Mouse (Mus musculus): Measurements from ENCODE around the gene Paox. TPM values are rescaled to one million over a fixed set of nuclear protein-coding genes. Genes with fewer than 3 reads are reported as not detected.

The Paox gene
- total and polyA plus RNA-seq, 3 experiments, result 0.25 TPM; not detected in 2

DNA sequence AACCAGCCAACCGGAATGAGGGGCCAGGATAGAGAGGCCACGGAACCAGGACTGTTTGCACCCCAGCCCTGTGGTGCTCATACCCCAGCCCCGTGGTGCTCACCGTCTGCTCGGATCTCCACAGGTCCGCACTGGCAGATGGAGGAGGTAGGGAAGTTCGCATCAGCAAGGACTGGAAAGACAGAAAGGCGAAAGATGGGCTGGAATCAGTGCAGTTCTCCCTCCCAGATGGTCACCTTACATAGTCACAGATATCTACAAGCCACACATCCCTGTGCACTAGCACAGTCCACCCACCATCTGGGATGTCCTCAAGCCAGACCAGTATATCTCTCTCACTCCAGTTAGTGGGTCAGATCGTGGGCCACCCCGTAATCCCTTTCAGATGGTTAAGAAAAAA is 14.1 kb upstream of the Paox start:
- H3K4me1 ChIP-seq (ENCODE audit: control insufficient read depth in 1 of 2, insufficient read depth in 2 of 2, low read length in 2 of 2), result peaks cover 0 to 10% of the 10 kb centered on the region in 2 experiments; a peak in 2 of 4 replicates

DNA sequence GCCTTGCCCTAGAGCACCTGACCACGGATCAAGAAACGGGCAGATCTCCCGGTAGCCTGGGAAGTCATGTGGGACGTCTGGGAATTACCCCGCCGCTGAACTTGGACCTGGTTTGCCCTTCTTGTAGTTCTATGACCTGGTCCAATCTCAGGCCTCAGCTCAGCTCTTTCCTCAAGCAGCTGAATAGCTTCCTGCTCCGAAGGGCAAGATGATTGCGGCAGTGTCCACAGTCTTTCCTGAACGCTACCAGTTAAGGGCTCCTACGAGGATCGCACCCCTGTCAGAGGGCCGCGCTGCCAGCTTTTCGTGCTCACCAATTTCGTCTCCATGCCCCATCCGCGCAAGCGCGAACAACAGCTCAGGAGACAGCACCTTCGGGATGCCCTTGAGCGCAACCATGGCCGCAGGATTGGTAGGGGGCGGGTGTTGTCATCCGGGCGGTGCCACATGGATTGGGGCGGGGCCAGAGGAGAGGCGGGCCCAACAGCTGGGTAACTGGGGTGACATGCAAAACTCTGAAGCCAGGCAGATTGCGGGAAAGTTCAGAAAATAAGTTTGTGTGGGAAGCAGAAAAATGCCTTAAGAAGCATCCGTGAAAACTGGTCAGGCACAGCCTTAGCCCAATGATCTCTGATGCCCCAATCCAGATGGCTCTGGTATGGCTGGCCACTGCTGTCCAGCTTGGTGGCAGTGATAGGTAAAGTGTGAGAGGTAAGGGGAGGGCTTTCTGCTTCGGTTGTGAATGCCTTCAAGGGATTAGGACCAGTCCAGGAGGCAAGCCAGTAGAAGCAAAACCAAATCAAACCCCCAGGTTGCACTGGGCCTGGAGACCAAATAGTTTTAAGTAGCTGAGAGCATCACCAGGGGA is 13.4 kb upstream of the Paox start, which contains the start of gene Fuom:
Gene Fuom (minus strand): TSS at position 449 of the 868 bp plus-strand sequence.
- Histone ChIP-seq H3K36me3 (ENCODE audit: control insufficient read depth in 1 of 2, insufficient read depth in 2 of 2, low read length in 2 of 2) (peaks cover 0 to 7% of the 10 kb centered on the region in 2 experiments; a peak in 2 of 4 replicates), H3K9ac (ENCODE audit: control insufficient read depth, low read depth, low read length, poor library complexity, severe bottlenecking) (peak within 1 kb of the TSS; percentile 35), H3K27me3 (ENCODE audit: control insufficient read depth in 1 of 2, insufficient read depth in 2 of 2, low read length in 2 of 2) (no peaks in the 10 kb centered on the region), H3K4me1 (ENCODE audit: control insufficient read depth in 1 of 2, insufficient read depth in 2 of 2, low read length in 2 of 2) (peaks cover 0 to 10% of the 10 kb centered on the region in 2 experiments; a peak in 2 of 4 replicates), H3K27ac (ENCODE audit: control insufficient read depth, low read depth, low read length) (no peak within 1 kb of the TSS), H3K4me3 (ENCODE audit: control insufficient read depth in 1 of 2, insufficient read depth in 1 of 2, low read depth in 2 of 2, low read length in 2 of 2) (peak within 1 kb of the TSS in 1 of 2 experiments; percentile 6; a peak in 3 of 4 replicates), H3K79me2 (ENCODE audit: control insufficient read depth, insufficient read depth, low read length, poor library complexity) (no peaks in the 10 kb centered on the region), H3K9me3 (replicated peaks; ENCODE audit: insufficient read depth, low read length) (no peaks in the 10 kb centered on the region)
- DNase-seq (ENCODE audit: low read depth, low spot score), result peak; percentile 65
- TF ChIP-seq GABPA (IDR thresholded peaks at IDR 0.05; ENCODE audit: low read depth, low read length) (no peak), POLR2AphosphoS2 (IDR thresholded peaks at IDR 0.05; ENCODE audit: low read length) (no peak), NRF1 (IDR thresholded peaks at IDR 0.05; ENCODE audit: insufficient read depth, low read depth, low read length, poor library complexity, severe bottlenecking) (peak; percentile 18; the same call in 1 of the 2 replicates)

More for the DNA sequence above, 14.1 kb upstream of the Paox start:
- Histone ChIP-seq H3K4me3 (ENCODE audit: control insufficient read depth in 1 of 2, insufficient read depth in 1 of 2, low read depth in 2 of 2, low read length in 2 of 2) (no peak overlapping the region), H3K79me2 (ENCODE audit: control insufficient read depth, insufficient read depth, low read length, poor library complexity) (no peaks in the 10 kb centered on the region), H3K36me3 (ENCODE audit: control insufficient read depth in 1 of 2, insufficient read depth in 2 of 2, low read length in 2 of 2) (peaks cover 0 to 7% of the 10 kb centered on the region in 2 experiments; a peak in 2 of 4 replicates), H3K9me3 (replicated peaks; ENCODE audit: insufficient read depth, low read length) (no peaks in the 10 kb centered on the region), H3K27me3 (ENCODE audit: control insufficient read depth in 1 of 2, insufficient read depth in 2 of 2, low read length in 2 of 2) (no peaks in the 10 kb centered on the region), H3K9ac (ENCODE audit: control insufficient read depth, low read depth, low read length, poor library complexity, severe bottlenecking) (no peak overlapping the region; the same call in 1 of the 2 replicates), H3K27ac (ENCODE audit: control insufficient read depth, low read depth, low read length) (no peak overlapping the region)
- DNase-seq (ENCODE audit: low read depth, low spot score), result no peak
- TF ChIP-seq ZC3H11A (IDR thresholded peaks at IDR 0.05; ENCODE audit: low read depth, low read length), result no peak
- no peak for TF ChIP-seq CHD2 (IDR thresholded peaks at IDR 0.05; ENCODE audit: low read length)
- no peak for TF ChIP-seq RCOR1 (IDR thresholded peaks at IDR 0.05; ENCODE audit: low read depth, low read length)
- no peak for TF ChIP-seq USF1 (IDR thresholded peaks at IDR 0.05; ENCODE audit: low read depth, low read length)
- TF ChIP-seq ETS1 (IDR thresholded peaks at IDR 0.05; ENCODE audit: low read depth, low read length), result no peak
- no peak for TF ChIP-seq MAZ (IDR thresholded peaks at IDR 0.05; ENCODE audit: low read depth, low read length)
- no peak for TF ChIP-seq ELF1 (IDR thresholded peaks at IDR 0.05; ENCODE audit: low read depth, low read length)
- no peak for TF ChIP-seq UBTF (IDR thresholded peaks at IDR 0.05; ENCODE audit: borderline replicate concordance, insufficient read depth, low read depth, low read length)
- TF ChIP-seq TCF12 (IDR thresholded peaks at IDR 0.05; ENCODE audit: low read depth, low read length), result no peak
